Mouse (Mus musculus) C2C12 (cell line): ENCODE data around the gene Rai14.

ENCODE experiments used
- CEBPB ChIP-seq: IDR thresholded peaks from one replicate; pipeline ENCODE4 v1.6.1; 2011; ENCODE audit warnings: low read depth, mild to moderate bottlenecking, control low read depth, moderate library complexity
- CTCF ChIP-seq: IDR thresholded peaks from one replicate; pipeline ENCODE4 v1.5.1; 2011; ENCODE audit not compliant: control insufficient read depth, insufficient read depth, insufficient read length
- FOSL1 ChIP-seq: IDR thresholded peaks from one replicate; pipeline ENCODE4 v1.8.0; 2011; ENCODE audit warnings: mild to moderate bottlenecking, low read length; ENCODE audit not compliant: poor library complexity, insufficient read depth, severe bottlenecking
- MAX ChIP-seq: IDR thresholded peaks from one replicate; pipeline ENCODE4 v1.6.1; 2011; ENCODE audit warnings: mild to moderate bottlenecking, control low read depth
- MYOD1 ChIP-seq: IDR thresholded peaks from one replicate; pipeline ENCODE4 v1.6.1; 2011; ENCODE audit warnings: low read depth; ENCODE audit not compliant: control insufficient read depth, insufficient read length
- USF1 ChIP-seq: IDR thresholded peaks from one replicate; pipeline ENCODE4 v1.6.1; 2011; ENCODE audit warnings: low read depth, mild to moderate bottlenecking, control low read depth, moderate library complexity

DNA sequence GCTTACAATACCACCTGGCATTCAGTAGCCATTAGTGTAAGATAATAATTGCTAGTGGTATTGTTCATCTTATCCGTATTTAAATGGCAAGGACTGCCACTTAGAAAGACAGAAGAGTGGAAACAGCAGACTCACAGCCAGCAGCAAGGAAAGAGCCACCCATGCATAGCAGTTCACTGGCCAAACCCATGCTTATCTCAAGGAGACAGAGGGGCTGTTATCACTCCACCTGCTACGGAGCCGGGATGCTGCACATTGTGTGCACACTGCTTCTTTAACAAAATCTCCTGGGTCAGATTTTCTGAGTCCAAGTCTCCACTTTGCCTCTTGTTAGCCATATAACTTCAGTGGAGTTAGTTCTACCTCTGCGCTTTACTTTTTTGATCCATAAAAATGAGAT lies 183.1 kb downstream of the Rai14 start:
- TF ChIP-seq CTCF: no peak
- TF ChIP-seq CEBPB: no peak
- TF ChIP-seq USF1: no peak
- TF ChIP-seq MAX: no peak
- TF ChIP-seq FOSL1: no peak
- no peak for TF ChIP-seq MYOD1
